Mouse (Mus musculus): ENCODE measurements around the gene Pum3.

DNA sequence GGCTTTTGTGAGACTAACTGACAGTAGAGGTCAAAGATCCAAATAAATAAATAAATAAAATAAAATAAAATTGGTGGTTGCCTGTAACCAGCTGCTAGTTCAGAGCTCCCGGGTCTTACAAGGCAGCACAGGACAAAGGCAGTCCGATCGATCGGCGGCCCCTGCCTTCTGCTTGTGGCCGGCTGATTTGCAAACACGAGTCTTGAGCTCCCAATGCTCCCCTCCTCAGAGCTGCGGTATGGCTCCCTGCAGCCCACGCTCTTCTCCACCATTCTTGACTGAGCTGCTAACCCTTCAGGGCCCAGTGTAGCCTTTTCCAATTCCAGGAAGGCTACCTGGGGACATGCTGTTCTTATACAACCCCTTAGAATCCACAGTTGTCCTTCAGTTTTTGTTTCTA, 31.8 kb downstream of the Pum3 start:
- TF ChIP-seq CTCF (conservative IDR thresholded peaks at IDR 0.05 in 1 of 2, IDR thresholded peaks at IDR 0.05 in 1 of 2; ENCODE audit: low read depth in 2 of 2, low read length in 2 of 2) (no peak), ETS1 (conservative IDR thresholded peaks at IDR 0.05; ENCODE audit: low read depth, low read length) (no peak), TBP (conservative IDR thresholded peaks at IDR 0.05; ENCODE audit: low read depth, low read length) (no peak), ZMIZ1 (IDR thresholded peaks at IDR 0.05; ENCODE audit: low read depth, low read length) (no peak), JUND (conservative IDR thresholded peaks at IDR 0.05; ENCODE audit: low read depth, low read length) (no peak), USF1 (IDR thresholded peaks at IDR 0.05; ENCODE audit: low read depth, low read length) (no peak), EP300 (IDR thresholded peaks at IDR 0.05; ENCODE audit: low read length) (no peak)

Data from CH12.LX (cell line).